Mouse (Mus musculus) midbrain, embryonic 13.5 days (tissue): ENCODE measurements around the gene BC028528. TPM values are rescaled to one million over a fixed set of nuclear protein-coding genes. Genes with fewer than 3 reads are reported as not detected.
"Not testable (repeated sequence)": the region's sequence is repeated elsewhere in the genome, so short reads cannot be mapped to it uniquely, and the experiment has no call there.

Source experiments
- ATAC-seq: fragments of 200-750 bp; cut with Nextera tagmentation; 2 replicates; pipeline ENCODE4 v1.8.0; 2017; ENCODE audit warnings: mild to moderate bottlenecking, moderate TSS enrichment, moderate library complexity
- H3K27ac ChIP-seq: fragments of 300-500 bp; sonication (generic); 2 replicates; pipeline ENCODE4 v1.5.1; 2015; ENCODE audit warnings: inconsistent platforms, mild to moderate bottlenecking, moderate library complexity
- H3K27me3 ChIP-seq: fragments of 300-500 bp; sonication (generic); 2 replicates; pipeline ENCODE4 v1.6.1; 2015; ENCODE audit warnings: mild to moderate bottlenecking, inconsistent platforms
- H3K36me3 ChIP-seq: fragments of 300-500 bp; sonication (generic); 2 replicates; pipeline ENCODE4 v1.6.1; 2015; ENCODE audit warnings: mild to moderate bottlenecking, inconsistent platforms
- H3K4me1 ChIP-seq: fragments of 300-500 bp; sonication (generic); replicated peaks from 2 replicates; pipeline ENCODE4 v1.6.1; 2015; ENCODE audit warnings: inconsistent platforms
- H3K4me2 ChIP-seq: fragments of 300-500 bp; sonication (generic); replicated peaks from 2 replicates; pipeline ENCODE4 v1.6.1; 2015; ENCODE audit warnings: moderate library complexity, mild to moderate bottlenecking, inconsistent platforms
- H3K4me3 ChIP-seq: fragments of 300-500 bp; sonication (generic); replicated peaks from 2 replicates; pipeline ENCODE4 v1.5.1; 2015; ENCODE audit warnings: mild to moderate bottlenecking, inconsistent platforms
- H3K9ac ChIP-seq: fragments of 300-500 bp; sonication (generic); replicated peaks from 2 replicates; pipeline ENCODE4 v1.6.1; 2015; ENCODE audit warnings: mild to moderate bottlenecking, inconsistent platforms
- H3K9me3 ChIP-seq: fragments of 300-500 bp; sonication (generic); 2 replicates; pipeline ENCODE4 v1.6.1; 2016; ENCODE audit warnings: mild to moderate bottlenecking, inconsistent platforms
- WGBS: fragments of 180-500 bp; shearing (Covaris S2); methylation state at CpG from one replicate; pipeline ENCODE4 v1.1.7; 2015; 5-methylcytosine and 5-hydroxymethylcytosine counted together
- polyA plus RNA-seq: library from polyadenylated mRNA; unstranded; fragments of >200 nt; fragmentation: Nextera tagmentation; extraction: Ambion mirVana; gene quantifications from 2 replicates; pipeline ENCODE4 v1.2.1, GENCODE M21; 2015

The BC028528 gene
- polyA plus RNA-seq, 1 experiment from 2014 or later = 14.4 TPM

DNA sequence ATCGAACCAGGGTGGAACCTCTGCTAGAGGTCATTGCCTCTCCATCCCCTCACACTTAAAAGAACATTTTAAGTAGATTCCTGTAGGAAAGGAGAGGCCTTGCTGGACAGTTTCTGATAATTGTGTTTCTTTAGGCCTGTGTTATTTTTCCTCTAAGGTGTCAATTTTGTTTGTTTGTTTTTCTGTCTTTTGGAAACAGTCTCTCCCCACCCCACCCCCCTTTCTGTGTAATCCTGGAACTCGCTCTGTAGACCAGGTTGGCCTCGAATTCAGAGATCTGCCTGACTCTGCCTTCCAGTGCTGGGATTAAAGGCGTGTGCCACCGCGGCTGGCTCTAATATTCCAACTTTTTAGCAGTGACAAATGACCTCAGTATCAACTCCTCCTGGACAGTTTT is 36.5 kb upstream of the BC028528 start:
- peaks cover under 1% of the 10 kb centered on the region for H3K36me3 ChIP-seq
- H3K27me3 ChIP-seq = no peaks in the 10 kb centered on the region
- H3K4me1 ChIP-seq = peaks cover 31% of the 10 kb centered on the region
- H3K4me2 ChIP-seq = peak overlapping the region; percentile 58
- H3K4me3 ChIP-seq = peak overlapping the region; percentile 90
- ATAC-seq = no peak
- H3K27ac ChIP-seq = peak overlapping the region; percentile 70
- peak overlapping the region; percentile 52; the same call in 1 of the 2 replicates for H3K9ac ChIP-seq
- WGBS = 76% methylated on average over 6 of the region's 6 CpGs
- H3K9me3 ChIP-seq = no peaks in the 10 kb centered on the region

- ATAC-seq = no peak
- WGBS = 80% methylated on average over 5 of the region's 5 CpGs
Measured at GRCm38 (mm10) chr3:95925087-95925486, 33.3 kb upstream of the BC028528 start.

GRCm38 (mm10) chr3:95924185-95924584 is 32.4 kb upstream of the BC028528 start:
- H3K9ac ChIP-seq = no peak overlapping the region
- no peaks in the 10 kb centered on the region for H3K27me3 ChIP-seq
- no peak for ATAC-seq
- 0 out of 2 replicates have a peak, but pooled peaks cover 2% of the 10 kb centered on the region for H3K4me1 ChIP-seq
- H3K27ac ChIP-seq = no peak overlapping the region
- H3K36me3 ChIP-seq = no peaks in the 10 kb centered on the region
- H3K4me2 ChIP-seq = no peak overlapping the region
- no peaks in the 10 kb centered on the region for H3K9me3 ChIP-seq
- 75% methylated on average over 4 of the region's 4 CpGs for WGBS
- no peak overlapping the region for H3K4me3 ChIP-seq

More at GRCm38 (mm10) chr3:95925087-95925486, 33.3 kb upstream of the BC028528 start:
- Histone ChIP-seq H3K4me1 (0 out of 2 replicates have a peak, but pooled peaks cover 2% of the 10 kb centered on the region), H3K27ac (no peak overlapping the region), H3K36me3 (no peaks in the 10 kb centered on the region), H3K27me3 (no peaks in the 10 kb centered on the region), H3K4me3 (no peak overlapping the region), H3K9me3 (no peaks in the 10 kb centered on the region), H3K9ac (no peak overlapping the region), H3K4me2 (no peak overlapping the region)

DNA sequence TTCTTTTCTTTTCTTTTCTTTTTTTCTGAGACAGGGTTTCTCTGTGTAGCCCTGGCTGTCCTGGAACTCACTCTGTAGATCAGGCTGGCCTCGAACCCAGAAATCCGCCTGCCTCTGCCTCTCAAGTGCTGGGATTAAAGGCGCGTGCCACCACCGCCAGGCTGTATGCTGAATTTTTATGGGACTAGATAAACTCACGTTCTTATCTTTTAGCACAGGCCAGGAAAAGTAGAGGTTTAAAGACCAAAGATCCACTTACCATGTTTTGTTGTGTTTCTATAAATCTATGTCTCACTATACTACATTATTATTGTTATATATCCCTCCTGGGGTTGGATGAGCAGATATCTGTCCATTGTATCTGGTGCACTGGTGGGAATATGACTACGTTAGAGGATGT is 31.6 kb upstream of the BC028528 start:
- not testable (repeated sequence) for H3K27ac ChIP-seq, H3K9me3 ChIP-seq, H3K4me2 ChIP-seq, ATAC-seq, H3K4me3 ChIP-seq, H3K36me3 ChIP-seq, H3K27me3 ChIP-seq, H3K4me1 ChIP-seq, H3K9ac ChIP-seq
- 85% methylated on average over 7 of the region's 7 CpGs for WGBS

DNA sequence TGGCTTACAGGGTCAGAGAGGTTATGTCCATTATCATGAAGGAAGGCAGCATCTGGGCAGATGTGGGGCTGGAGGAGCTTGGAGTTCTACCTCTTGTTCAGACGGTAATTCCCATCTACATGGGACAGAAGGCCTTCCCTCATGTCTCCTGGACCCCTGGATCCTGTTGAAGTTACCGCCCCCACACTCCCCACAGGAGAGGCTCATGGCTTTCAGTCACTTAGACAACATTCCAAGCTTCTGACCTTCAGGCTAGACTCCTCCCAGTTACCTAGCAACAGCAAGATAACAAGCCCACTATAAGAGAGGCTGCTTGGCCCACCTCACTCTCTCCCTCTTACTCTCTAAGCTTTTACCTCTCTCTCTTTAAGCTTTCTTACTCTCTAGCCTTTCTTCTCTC is 28.7 kb upstream of the BC028528 start:
- H3K9ac ChIP-seq, H3K4me3 ChIP-seq, ATAC-seq, H3K4me1 ChIP-seq, H3K36me3 ChIP-seq, H3K9me3 ChIP-seq, H3K27ac ChIP-seq, H3K4me2 ChIP-seq, H3K27me3 ChIP-seq: not testable (repeated sequence)
- WGBS = 67% methylated on average over 2 of the region's 2 CpGs

GRCm38 (mm10) chr3:95916760-95917159 is 25.0 kb upstream of the BC028528 start:
- Histone ChIP-seq H3K4me2 (no peak overlapping the region), H3K27ac (no peak overlapping the region), H3K9ac (no peak overlapping the region), H3K4me1 (no peaks in the 10 kb centered on the region), H3K27me3 (no peaks in the 10 kb centered on the region), H3K4me3 (no peak overlapping the region), H3K36me3 (no peaks in the 10 kb centered on the region), H3K9me3 (no peaks in the 10 kb centered on the region)
- 78% methylated on average over 7 of the region's 7 CpGs for WGBS
- no peak for ATAC-seq

DNA sequence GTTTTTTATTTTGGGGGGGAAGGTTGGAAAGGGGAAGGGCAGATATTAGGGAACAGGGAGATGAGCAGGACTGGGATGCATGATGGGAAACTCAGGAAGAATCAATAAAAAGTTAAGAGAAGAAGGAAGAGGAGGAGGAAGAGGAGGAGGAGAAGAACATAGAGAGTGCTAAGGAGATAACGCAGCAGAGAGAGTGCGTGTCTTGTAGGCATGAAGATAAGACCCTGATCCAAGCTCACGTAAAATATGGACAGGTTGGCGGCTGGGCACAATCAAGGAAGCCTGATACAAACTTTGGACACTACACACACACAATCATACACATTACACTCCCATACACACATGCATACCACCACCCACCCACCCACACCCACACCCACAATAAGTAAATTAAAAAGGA is 22.9 kb upstream of the BC028528 start:
- Histone ChIP-seq H3K36me3 (no peaks in the 10 kb centered on the region), H3K27me3 (no peaks in the 10 kb centered on the region), H3K4me3 (no peak overlapping the region), H3K9me3 (no peaks in the 10 kb centered on the region), H3K4me1 (no peaks in the 10 kb centered on the region), H3K4me2 (no peak overlapping the region), H3K9ac (no peak overlapping the region), H3K27ac (no peak overlapping the region)
- ATAC-seq = no peak
- WGBS = 100% methylated on average over 4 of the region's 4 CpGs

- H3K4me2 ChIP-seq = no peak overlapping the region
- no peak overlapping the region for H3K27ac ChIP-seq
- no peaks in the 10 kb centered on the region for H3K36me3 ChIP-seq
- ATAC-seq = no peak
- WGBS = 45% methylated on average over 4 of the region's 4 CpGs
- peaks cover 37% of the 10 kb centered on the region for H3K27me3 ChIP-seq
- H3K9me3 ChIP-seq = no peaks in the 10 kb centered on the region
- H3K4me3 ChIP-seq = no peak overlapping the region
- H3K9ac ChIP-seq = no peak overlapping the region
- H3K4me1 ChIP-seq = peaks cover 28% of the 10 kb centered on the region
Measured at GRCm38 (mm10) chr3:95907613-95908012, 15.8 kb upstream of the BC028528 start.

DNA sequence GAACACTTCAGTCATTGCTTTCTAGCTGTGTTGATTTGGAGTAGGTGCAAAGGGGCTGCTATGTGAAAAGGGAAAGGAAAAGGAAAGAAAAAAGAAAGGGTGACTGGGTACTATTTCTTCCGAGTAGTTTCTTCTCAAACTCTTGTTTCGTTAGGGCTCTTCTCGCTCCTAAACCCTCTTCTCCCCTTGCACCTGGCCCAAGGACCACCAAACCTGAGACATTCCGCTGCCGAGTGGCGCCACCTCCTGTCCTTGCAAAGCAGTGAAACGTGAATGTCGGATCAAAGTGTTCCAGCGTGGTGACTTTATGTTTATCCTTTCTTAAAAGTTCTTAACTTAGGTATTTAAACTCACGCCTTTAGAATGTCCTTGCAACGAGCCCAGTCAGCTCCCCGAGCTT is 15.1 kb upstream of the BC028528 start:
- no peak for ATAC-seq
- Histone ChIP-seq H3K9ac (no peak overlapping the region), H3K4me3 (peak overlapping the region; percentile 9; the same call in 1 of the 2 replicates), H3K9me3 (no peaks in the 10 kb centered on the region), H3K36me3 (no peaks in the 10 kb centered on the region), H3K4me1 (peaks cover 28% of the 10 kb centered on the region), H3K27me3 (peaks cover 40% of the 10 kb centered on the region), H3K4me2 (peak overlapping the region; percentile 73), H3K27ac (no peak overlapping the region)
- under 1% methylated on average over 12 of the region's 12 CpGs for WGBS

DNA sequence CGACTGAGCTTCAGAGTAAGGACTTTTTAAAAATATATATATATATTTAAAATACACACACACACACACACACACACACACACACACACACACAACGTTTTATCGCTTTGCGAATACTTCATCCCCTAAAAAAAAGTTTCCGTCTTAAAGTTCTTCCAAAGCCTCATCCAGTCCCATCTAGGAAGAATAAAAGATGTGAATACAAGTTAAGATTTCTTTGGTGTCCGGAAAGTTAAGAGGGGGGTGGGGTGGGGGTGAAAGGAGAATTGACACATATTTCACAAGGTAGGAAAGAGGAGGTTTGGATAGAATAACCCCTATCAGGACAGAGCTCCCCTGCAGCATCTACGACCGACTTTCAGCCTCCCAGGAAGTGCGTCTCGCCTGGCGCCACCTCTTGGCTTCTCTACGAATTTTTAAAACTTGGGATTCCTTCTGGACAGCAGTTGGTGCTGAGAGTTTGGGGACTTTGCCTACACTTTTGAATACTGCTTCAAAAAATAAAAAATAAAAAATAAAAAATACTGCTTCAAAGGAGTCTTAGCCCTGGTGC is 14.2 kb upstream of the BC028528 start:
- peak overlapping the region; percentile 73 for H3K4me2 ChIP-seq
- no peaks in the 10 kb centered on the region for H3K36me3 ChIP-seq
- under 1% methylated on average over 12 of the region's 12 CpGs for WGBS
- no peak overlapping the region for H3K9ac ChIP-seq
- ATAC-seq = no peak
- H3K27me3 ChIP-seq = peaks cover 40% of the 10 kb centered on the region
- peak overlapping the region; percentile 37 for H3K4me3 ChIP-seq
- peaks cover 28% of the 10 kb centered on the region for H3K4me1 ChIP-seq
- no peaks in the 10 kb centered on the region for H3K9me3 ChIP-seq
- no peak overlapping the region for H3K27ac ChIP-seq

DNA sequence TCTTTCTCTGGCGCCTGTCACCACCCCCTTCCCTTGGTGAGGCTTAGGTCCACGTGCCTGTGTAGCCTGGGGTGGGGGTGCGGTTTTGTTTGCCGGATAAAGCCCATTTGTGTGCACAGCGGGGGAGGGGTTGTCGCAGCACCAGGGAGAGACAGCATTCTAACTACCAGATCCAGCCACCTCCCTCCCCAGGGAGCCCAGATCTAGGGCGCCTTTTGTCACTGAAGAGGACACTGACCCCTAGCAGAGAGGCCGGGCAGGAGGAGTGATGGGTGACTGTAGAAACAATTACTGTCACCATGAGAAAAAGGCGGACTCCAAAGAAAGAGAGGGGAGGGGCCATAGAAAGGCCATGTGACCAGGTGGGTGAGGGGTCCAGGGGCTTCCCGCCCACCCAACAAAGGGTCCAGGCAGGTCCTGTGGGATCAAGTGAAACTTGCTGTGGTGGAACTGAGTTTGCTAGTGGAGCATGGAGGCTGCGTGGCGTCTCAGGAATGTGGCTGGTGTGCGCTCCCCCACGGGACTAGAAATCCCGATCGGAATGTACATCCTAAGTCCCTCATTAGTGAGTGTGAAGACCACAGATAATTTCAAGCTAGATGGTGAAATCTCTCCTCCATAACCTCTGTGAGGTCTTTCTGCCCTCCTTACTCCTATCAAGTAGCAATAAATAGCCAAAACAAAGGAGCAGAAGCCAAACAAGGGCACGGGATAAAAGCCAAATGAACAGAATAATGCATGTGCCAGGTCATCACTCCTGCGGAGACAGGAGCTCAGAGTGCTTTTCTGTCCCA is 13.5 kb upstream of the BC028528 start:
- Histone ChIP-seq H3K27ac (0 out of 2 replicates have a peak overlapping the region, but pooled peaks have one; percentile 9), H3K36me3 (no peaks in the 10 kb centered on the region), H3K9ac (peak overlapping the region; percentile 59), H3K9me3 (no peaks in the 10 kb centered on the region), H3K27me3 (peaks cover 40% of the 10 kb centered on the region), H3K4me1 (peaks cover 28% of the 10 kb centered on the region), H3K4me3 (peak overlapping the region; percentile 37), H3K4me2 (peak overlapping the region; percentile 73)
- WGBS = 0% methylated on average over 18 of the region's 18 CpGs
- peak; percentile 55 for ATAC-seq

DNA sequence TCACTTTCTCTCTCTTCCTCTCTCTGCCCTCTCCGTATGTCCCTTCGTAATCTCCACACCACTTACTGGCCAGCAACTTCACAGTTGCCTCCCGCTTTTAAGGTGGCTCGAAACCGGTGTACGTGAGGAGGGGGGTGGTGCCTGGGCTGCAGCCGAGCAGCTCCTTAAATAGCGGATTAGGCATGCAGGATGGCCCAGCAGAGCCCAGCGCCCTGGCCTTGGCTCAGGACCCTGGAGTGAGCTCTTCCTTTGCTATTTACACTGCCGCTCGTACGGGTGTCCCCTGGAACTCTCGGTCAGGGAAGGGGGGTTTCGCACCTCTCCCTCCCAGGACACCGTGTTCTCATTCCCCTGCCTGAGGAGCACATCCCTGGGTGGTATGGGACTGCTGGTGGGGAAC is 12.8 kb upstream of the BC028528 start, which contains the start of gene Car14:
TSS of gene Car14 (minus strand) at position 124 of the 400 bp plus-strand sequence.
- 0 out of 2 replicates have a peak within 1 kb of the TSS, but pooled peaks have one; percentile 9 for H3K27ac ChIP-seq
- 1% methylated on average over 15 of the region's 15 CpGs for WGBS
- ATAC-seq = peak; percentile 61; the same call in 1 of the 2 replicates

More for the DNA sequence above, 12.8 kb upstream of the BC028528 start, which contains the start of gene Car14:
- Histone ChIP-seq H3K4me2 (peak within 1 kb of the TSS; percentile 73), H3K4me3 (peak within 1 kb of the TSS; percentile 37), H3K9ac (peak within 1 kb of the TSS; percentile 59), H3K4me1 (peaks cover 28% of the 10 kb centered on the region), H3K9me3 (no peaks in the 10 kb centered on the region), H3K36me3 (no peaks in the 10 kb centered on the region), H3K27me3 (peaks cover 40% of the 10 kb centered on the region)
